Mouse (Mus musculus): ENCODE data around the gene Arl4c. TPM values are rescaled to one million over a fixed set of nuclear protein-coding genes. Genes with fewer than 3 reads are reported as not detected.

Arl4c gene
- polyA plus RNA-seq (2012; ENCODE audit: insufficient read depth, insufficient read length, low replicate concordance, missing spikeins), result not detected in 2 replicates

DNA sequence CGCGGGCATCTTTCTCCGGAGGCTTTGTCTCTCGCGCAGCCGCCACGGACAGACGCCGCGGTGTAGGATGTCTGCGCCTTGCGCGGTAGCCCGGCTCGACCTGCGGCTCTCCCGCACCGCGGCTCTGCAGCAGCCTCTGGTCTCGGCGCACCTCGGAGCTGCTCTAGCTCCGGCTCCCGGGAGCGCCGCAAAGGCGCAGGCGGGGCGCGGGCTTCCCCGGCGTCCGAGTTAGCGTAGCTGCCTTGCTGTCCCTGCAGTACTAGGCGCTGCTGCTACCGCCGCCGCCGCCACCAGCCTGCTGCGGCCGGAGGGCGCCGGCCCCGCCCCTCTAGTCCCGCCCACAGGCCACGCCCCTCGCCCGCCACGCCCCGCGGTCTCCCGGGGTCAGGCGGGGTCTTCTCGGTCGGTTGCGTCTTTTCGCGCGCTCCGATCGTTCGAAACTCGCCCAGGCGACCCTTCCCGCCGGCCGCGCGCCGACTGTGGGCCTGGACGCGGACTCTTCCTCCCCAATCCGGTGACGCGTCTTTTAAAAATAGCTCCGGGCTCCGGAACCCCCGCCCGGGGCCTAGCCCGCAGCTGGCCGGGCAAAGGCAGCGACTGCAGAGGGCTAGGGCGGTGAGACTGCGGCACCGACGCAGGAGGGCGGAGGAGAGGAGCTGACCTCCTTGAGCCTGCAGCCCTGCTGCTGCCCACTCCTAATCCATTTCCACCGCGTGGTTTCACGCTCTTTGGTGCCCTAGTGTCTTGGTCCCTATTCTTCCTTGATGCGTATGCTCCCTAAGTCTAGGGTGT, at the start of gene Arl4c:
TSS of gene Arl4c (minus strand) at position 352 of the 792 bp plus-strand sequence.
- Histone ChIP-seq H3K4me3 (ENCODE audit: insufficient read depth, low read depth, low read length) (peak within 1 kb of the TSS; percentile 68), H3K4me1 (ENCODE audit: control insufficient read depth, insufficient read depth, low read length) (peaks cover 19% of the 10 kb centered on the region), H3K27ac (ENCODE audit: insufficient read depth, low read depth, low read length) (peak within 1 kb of the TSS; percentile 42; the same call in 1 of the 2 replicates)
- WGBS, result 1% methylated on average over 91 of the region's 91 CpGs
- peak; percentile 60; the same call in 1 of the 2 replicates for TF ChIP-seq POLR2A (IDR thresholded peaks at IDR 0.05; ENCODE audit: insufficient read depth, low read depth, low read length)
- no peak for TF ChIP-seq CTCF (IDR thresholded peaks at IDR 0.05; ENCODE audit: insufficient read depth, low read depth, low read length)

GRCm38 (mm10) chr1:88751332-88751731, 49.3 kb upstream of the Arl4c start:
- peaks cover 2% of the 10 kb centered on the region for H3K4me1 ChIP-seq (ENCODE audit: control insufficient read depth, insufficient read depth, low read length)
- no peak overlapping the region for H3K27ac ChIP-seq (ENCODE audit: insufficient read depth, low read depth, low read length)
- TF ChIP-seq CTCF (IDR thresholded peaks at IDR 0.05; ENCODE audit: insufficient read depth, low read depth, low read length), result no peak
- no peak for TF ChIP-seq POLR2A (IDR thresholded peaks at IDR 0.05; ENCODE audit: insufficient read depth, low read depth, low read length)
- WGBS, result 93% methylated on average over 6 of the region's 6 CpGs
- no peak overlapping the region for H3K4me3 ChIP-seq (ENCODE audit: insufficient read depth, low read depth, low read length)

DNA sequence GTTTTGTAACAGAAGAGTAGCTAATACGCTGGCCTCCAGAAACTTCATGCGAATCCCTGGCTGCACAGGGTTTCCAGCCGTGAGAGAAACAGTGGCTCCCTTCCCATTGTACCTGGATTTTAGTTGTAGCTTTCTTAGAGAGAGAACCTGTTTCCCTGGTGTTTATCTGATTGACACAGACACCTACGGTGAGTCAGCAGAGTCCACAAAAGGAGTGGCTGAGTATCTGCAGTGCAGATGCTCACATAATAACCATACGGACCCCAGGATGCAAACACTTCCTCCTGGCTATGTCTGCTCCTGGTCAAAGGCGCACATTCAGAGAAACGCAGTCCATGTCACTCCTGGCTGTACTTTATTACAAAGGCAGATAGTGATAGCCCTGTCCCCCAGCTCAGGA, 48.6 kb upstream of the Arl4c start:
- Histone ChIP-seq H3K27ac (ENCODE audit: insufficient read depth, low read depth, low read length) (no peak overlapping the region), H3K4me3 (ENCODE audit: insufficient read depth, low read depth, low read length) (no peak overlapping the region), H3K4me1 (ENCODE audit: control insufficient read depth, insufficient read depth, low read length) (peaks cover 2% of the 10 kb centered on the region)
- TF ChIP-seq CTCF (IDR thresholded peaks at IDR 0.05; ENCODE audit: insufficient read depth, low read depth, low read length) (no peak), POLR2A (IDR thresholded peaks at IDR 0.05; ENCODE audit: insufficient read depth, low read depth, low read length) (no peak)
- WGBS, result 91% methylated on average over 7 of the region's 7 CpGs

DNA sequence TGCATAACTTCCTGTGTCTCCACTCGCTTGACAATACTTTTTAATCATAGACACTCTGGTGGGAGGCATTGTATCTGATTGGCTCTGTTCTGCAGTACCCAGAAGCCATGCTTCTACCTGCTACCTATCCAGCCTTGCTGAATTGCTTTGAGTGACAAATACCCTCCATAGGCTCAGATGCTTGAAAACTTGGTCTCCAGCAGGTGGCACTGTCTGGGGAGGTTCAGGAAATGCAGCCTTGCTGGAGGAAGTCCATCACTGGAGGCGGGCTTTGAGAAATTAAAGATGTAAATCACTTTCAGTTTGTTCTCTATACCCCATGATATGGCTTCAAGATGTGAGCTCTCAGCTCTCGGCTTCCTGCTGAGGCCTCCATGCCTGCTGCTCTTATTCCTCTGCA, 48.1 kb upstream of the Arl4c start:
- Histone ChIP-seq H3K4me1 (ENCODE audit: control insufficient read depth, insufficient read depth, low read length) (peaks cover 5% of the 10 kb centered on the region), H3K27ac (ENCODE audit: insufficient read depth, low read depth, low read length) (no peak overlapping the region), H3K4me3 (ENCODE audit: insufficient read depth, low read depth, low read length) (no peak overlapping the region)
- 87% methylated on average over 3 of the region's 3 CpGs for WGBS
- no peak for TF ChIP-seq CTCF (IDR thresholded peaks at IDR 0.05; ENCODE audit: insufficient read depth, low read depth, low read length)
- no peak for TF ChIP-seq POLR2A (IDR thresholded peaks at IDR 0.05; ENCODE audit: insufficient read depth, low read depth, low read length)

- 91% methylated on average over 8 of the region's 8 CpGs for WGBS
- Histone ChIP-seq H3K4me3 (ENCODE audit: insufficient read depth, low read depth, low read length) (no peak overlapping the region), H3K4me1 (ENCODE audit: control insufficient read depth, insufficient read depth, low read length) (peaks cover 5% of the 10 kb centered on the region), H3K27ac (ENCODE audit: insufficient read depth, low read depth, low read length) (no peak overlapping the region)
- TF ChIP-seq POLR2A (IDR thresholded peaks at IDR 0.05; ENCODE audit: insufficient read depth, low read depth, low read length) (no peak), CTCF (IDR thresholded peaks at IDR 0.05; ENCODE audit: insufficient read depth, low read depth, low read length) (no peak)
Observed at GRCm38 (mm10) chr1:88749106-88749505, 47.1 kb upstream of the Arl4c start.

DNA sequence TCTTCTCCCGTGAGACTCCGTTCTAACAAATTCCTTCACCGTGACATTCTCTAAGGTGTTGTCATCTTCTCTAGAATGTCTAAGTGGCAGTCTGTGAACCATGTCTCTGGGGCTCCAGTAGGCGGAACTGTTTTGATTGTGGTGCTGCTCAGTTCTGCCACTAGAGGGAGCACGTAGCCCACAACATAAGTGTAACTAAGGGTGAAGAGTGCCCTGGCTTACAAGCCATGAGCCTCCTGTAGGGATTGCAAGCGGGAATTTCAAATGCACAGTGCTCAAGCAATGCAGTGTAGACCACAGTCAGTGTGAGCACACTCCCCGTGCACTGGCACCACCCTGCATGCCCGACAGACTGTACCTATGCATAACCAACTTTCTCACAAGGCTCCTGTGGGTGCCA, 43.2 kb upstream of the Arl4c start:
- TF ChIP-seq POLR2A (IDR thresholded peaks at IDR 0.05; ENCODE audit: insufficient read depth, low read depth, low read length) (no peak), CTCF (IDR thresholded peaks at IDR 0.05; ENCODE audit: insufficient read depth, low read depth, low read length) (0 out of 2 replicates have a peak, but pooled peaks have one; percentile 28)
- no peak overlapping the region for H3K27ac ChIP-seq (ENCODE audit: insufficient read depth, low read depth, low read length)
- no peak overlapping the region for H3K4me3 ChIP-seq (ENCODE audit: insufficient read depth, low read depth, low read length)
- WGBS, result 3% methylated on average over 8 of the region's 8 CpGs
- peaks cover 2% of the 10 kb centered on the region; the same call in 1 of the 2 replicates for H3K4me1 ChIP-seq (ENCODE audit: control insufficient read depth, insufficient read depth, low read length)

DNA sequence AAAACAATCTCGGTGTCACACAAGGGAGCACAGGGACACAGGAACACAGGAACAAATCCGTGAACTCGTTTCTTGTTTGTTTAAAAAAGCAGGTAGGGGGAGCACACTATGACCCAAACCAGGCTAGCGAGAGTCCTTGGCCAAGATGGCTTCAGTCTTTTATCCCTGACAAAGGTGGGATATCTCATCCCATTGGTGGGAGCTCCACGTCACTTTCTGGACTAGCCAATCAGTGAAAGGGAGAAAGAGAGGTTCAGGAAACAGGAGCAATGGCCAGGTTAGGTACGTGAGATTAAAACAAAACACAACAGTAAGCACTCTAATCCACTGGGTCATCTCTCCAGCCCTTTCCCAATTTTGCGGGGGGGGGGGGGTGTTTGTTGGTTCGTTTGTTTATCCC, 42.2 kb upstream of the Arl4c start:
- H3K4me1 ChIP-seq (ENCODE audit: control insufficient read depth, insufficient read depth, low read length), result peaks cover 2% of the 10 kb centered on the region; the same call in 1 of the 2 replicates
- H3K27ac ChIP-seq (ENCODE audit: insufficient read depth, low read depth, low read length), result no peak overlapping the region
- H3K4me3 ChIP-seq (ENCODE audit: insufficient read depth, low read depth, low read length), result no peak overlapping the region
- 80% methylated on average over 8 of the region's 8 CpGs for WGBS
- TF ChIP-seq CTCF (IDR thresholded peaks at IDR 0.05; ENCODE audit: insufficient read depth, low read depth, low read length) (no peak), POLR2A (IDR thresholded peaks at IDR 0.05; ENCODE audit: insufficient read depth, low read depth, low read length) (no peak)

DNA sequence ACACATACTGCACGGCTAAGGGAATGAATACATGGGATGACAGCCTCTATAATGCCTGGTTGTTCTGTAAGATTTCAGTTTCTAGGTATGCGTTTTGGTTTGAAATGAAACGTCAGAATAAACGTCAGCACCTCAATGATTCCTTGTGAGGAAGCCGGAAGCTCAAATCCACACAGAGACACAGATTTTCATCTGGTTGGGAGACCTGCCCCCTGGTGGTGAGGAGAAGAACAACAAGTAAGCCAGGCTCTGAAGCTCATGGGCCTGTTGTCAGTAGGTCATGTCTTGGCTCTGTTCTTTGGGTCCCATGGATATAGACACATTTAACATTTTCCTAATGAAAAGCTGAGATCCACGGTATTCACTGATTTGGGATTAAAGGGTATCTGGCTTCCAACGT, 40.4 kb upstream of the Arl4c start:
- TF ChIP-seq POLR2A (IDR thresholded peaks at IDR 0.05; ENCODE audit: insufficient read depth, low read depth, low read length) (no peak), CTCF (IDR thresholded peaks at IDR 0.05; ENCODE audit: insufficient read depth, low read depth, low read length) (no peak)
- WGBS, result 42% methylated on average over 7 of the region's 7 CpGs
- Histone ChIP-seq H3K4me3 (ENCODE audit: insufficient read depth, low read depth, low read length) (no peak overlapping the region), H3K27ac (ENCODE audit: insufficient read depth, low read depth, low read length) (no peak overlapping the region), H3K4me1 (ENCODE audit: control insufficient read depth, insufficient read depth, low read length) (peaks cover 2% of the 10 kb centered on the region; the same call in 1 of the 2 replicates)

GRCm38 (mm10) chr1:88739546-88739945, 37.5 kb upstream of the Arl4c start:
- TF ChIP-seq CTCF (IDR thresholded peaks at IDR 0.05; ENCODE audit: insufficient read depth, low read depth, low read length), result no peak
- TF ChIP-seq POLR2A (IDR thresholded peaks at IDR 0.05; ENCODE audit: insufficient read depth, low read depth, low read length), result no peak
- H3K4me3 ChIP-seq (ENCODE audit: insufficient read depth, low read depth, low read length), result no peak overlapping the region
- H3K4me1 ChIP-seq (ENCODE audit: control insufficient read depth, insufficient read depth, low read length), result no peaks in the 10 kb centered on the region
- no peak overlapping the region for H3K27ac ChIP-seq (ENCODE audit: insufficient read depth, low read depth, low read length)
- WGBS, result 65% methylated on average over 4 of the region's 4 CpGs

All from olfactory bulb, adult 2 months (tissue).